Mouse (Mus musculus): ENCODE data around the gene Wdr75.

Gene Wdr75

DNA sequence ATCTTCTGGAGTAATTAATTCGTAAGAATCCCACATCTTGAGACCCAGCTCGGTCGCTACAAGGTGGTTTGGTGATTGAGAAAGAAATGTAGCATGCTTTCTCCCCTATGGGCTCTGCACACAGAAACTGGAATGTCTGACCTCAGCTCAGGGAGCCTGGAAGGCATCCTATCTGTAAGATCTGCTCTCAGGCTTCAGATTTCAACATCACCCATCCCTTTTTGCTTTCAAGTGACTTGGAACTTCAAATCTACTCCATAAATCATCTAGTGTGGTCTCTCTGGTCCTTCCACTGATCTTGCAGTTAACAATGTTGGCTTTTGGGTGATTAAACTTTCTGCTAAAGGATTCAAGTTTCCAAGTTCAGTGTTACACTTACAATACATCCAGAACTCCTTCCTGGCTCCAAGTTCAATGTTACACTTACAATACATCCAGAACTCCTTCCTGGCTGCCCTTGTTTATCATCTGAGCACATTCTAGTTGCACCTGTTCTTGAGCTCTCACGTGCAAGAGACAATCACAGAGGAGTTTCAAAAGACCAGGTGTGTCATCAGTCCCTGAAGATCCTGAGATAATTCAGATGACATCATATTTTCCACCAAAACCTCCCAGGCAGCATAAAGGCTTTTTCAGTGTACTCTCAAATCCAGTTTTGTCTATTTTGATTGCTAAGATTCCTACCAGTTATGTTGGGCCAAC lies 40.5 kb downstream of the Wdr75 start:
- no peak for DNase-seq (ENCODE audit: low read depth in 1 of 2, low spot score in 2 of 2)

DNA sequence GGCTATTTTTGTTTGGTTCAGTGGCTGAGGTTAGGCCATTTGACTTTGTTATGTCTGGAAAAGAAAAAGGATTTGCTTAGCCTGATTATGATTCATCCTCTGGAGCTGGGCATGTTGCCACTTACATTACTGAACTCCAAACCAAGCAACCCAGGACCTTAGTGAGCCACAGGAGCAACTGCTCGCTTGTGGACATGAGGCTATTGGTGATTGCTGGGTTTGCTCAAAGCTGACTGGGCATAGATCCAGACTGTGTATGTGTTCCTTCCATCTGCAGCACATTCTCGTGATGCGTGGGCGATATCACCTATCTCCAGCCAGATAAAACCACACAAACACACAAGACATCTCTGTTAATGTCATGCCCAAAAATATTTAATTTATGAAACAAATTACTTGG lies 42.8 kb downstream of the Wdr75 start:
- no peak for DNase-seq (ENCODE audit: low read depth in 1 of 2, low spot score in 2 of 2)

DNA sequence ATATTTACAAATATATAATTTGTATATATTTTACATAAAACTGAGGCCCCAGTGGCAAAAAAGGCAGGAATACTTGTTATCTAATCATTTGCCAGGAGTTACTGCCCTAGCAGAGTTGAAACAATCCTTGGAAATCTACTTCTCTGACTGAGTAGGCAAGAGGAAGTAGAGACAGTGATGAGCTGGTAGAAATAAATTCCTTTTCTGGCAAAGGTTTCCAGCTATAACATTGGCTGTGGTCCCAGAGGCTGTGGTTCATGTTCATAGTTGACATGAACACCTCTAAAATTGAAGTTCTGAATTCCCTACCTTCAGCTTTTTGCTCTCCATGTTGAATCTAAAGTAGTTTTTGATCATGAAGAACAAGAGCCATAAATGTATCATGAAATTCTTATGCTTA lies 43.3 kb downstream of the Wdr75 start:
- no peak for DNase-seq (ENCODE audit: low read depth in 1 of 2, low spot score in 2 of 2)

DNA sequence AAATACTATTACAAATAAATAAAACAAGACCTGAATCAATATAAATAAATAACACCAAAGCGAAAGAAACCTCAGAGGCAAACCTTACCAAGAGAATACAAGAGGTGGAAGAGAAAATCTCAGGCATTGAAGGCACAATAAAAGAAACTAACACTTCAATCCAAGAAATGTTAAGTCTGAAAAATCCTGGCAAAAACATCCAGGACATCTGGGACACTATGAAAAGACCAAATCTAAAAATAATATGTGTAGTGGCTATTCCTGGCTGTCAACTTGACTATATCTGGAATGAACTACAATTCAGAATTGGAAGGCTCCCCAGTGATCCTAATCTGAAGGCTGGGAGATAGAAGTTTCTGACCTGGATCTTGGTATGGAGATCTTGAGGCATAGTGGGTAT lies 50.5 kb downstream of the Wdr75 start:
- no peak for DNase-seq (ENCODE audit: low read depth in 1 of 2, low spot score in 2 of 2)

DNA sequence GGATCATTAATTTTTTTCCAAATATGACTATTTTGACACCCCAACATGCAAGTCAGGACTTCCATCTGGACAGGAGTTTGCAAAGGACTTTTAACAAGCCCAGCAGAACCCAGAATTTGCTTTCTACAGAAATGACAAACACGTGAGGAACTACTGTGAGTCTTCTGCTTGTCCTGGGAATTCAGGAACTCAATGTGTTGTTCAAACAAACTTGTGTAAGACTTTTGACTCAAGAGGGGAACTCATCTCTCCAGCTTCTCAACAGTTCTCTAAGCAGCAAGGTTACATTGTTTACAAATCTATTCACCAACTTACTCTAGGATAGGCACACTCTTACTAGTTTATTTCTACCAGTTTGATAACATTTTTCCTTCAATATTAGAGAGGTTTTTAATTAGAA lies 63.1 kb downstream of the Wdr75 start:
- DNase-seq (ENCODE audit: low read depth in 1 of 2, low spot score in 2 of 2): no peak

DNA sequence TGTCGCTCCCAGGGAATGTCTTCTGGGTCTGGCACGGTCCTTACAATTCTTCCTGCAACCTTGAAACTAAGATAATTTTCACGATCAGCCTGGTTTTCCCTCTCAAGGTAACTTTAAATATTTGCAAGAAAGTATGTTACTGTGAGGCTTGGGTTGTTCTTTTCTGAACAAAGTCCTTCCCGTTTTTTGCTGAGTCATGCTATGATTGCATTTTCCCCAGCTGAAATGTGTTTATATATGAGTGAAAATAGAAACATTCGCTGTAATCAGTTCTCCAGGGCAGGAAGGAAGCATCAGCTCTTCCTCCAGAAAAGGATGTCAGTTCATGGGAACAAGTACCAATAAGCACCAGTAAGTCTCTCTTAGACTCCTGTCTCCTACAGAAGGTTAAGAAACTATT lies 65.4 kb downstream of the Wdr75 start:
- DNase-seq (ENCODE audit: low read depth in 1 of 2, low spot score in 2 of 2): no peak

DNA sequence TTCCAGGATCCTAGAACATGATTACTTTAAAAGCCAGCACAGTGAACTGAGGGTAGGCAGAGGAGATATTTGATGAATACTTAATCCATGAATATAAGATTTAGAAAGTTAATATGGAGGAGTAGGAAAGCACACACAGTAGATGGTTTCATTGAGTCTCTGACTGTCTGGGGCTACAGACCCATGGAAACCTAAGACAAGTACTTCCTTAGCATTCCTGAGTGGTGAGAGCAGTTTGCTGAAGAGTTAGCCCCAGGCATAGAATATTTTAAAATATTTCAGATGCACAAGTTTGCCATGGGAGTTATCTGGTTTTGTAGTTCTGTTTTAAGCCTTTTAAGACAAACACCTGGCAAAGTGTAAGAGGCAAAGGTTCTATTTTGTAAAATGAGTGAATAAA lies 66.2 kb downstream of the Wdr75 start:
- DNase-seq (ENCODE audit: low read depth in 1 of 2, low spot score in 2 of 2): no peak

DNA sequence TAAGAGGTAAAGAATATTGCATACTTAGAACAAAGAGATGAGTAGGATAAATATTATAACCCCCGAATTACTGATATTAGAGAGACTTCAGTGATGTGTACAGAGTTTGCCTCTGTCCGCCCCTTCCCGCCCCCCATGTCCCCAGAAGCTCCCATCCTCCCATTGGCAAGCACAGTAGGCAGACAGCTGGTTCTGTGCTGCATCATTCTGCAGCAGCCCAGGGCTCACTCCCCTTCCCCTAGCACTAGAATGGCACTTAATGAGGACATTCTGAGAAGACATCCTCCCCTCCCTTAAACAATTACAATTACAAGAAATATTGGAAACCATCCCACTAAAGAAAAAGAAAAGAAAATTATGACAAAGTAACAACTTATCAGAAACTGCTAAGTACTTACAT lies 68.7 kb downstream of the Wdr75 start:
- no peak for DNase-seq (ENCODE audit: low read depth in 1 of 2, low spot score in 2 of 2)

DNA sequence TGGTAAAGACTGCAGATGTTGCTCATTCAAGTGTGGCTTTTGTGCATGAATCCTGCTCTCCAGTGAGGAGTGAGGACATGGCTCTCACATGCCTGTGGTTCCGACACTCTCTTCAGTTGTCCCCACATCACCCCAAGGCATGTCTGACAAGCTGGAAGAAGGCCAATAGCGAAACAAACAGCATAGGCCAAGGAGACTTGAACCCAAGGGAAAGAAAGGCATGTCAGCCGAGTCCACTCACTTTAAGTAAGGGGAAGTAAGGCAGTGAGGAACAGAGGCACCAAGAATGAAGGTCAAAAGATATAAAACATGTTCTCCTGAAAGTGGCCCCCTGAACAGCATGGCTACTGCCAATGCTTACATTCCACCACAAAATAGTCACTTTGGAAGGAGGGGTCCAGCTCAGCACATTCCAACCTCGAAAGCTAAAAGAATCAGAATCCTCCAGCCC lies 69.6 kb downstream of the Wdr75 start:
- DNase-seq (ENCODE audit: low read depth in 1 of 2, low spot score in 2 of 2): no peak

DNA sequence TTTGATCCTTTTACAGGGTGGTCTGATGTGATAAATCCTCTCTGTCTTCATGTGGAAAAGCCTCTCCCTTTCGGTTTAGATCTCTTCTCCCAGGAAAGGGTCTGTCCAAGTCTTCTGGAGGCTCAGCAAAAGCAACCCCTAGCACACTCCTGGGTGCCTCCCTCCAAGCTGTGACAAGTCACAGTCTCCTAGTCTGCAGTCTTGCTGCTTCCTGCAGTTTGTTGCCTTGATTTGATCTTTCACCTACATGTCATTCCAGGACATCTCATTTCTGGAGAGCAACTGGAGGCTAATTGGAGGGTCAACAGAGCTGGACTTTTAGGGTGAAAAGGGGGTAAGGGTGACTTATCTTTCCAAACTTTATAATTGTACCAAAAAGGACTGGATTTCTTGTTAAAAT lies 70.3 kb downstream of the Wdr75 start:
- no peak for DNase-seq (ENCODE audit: low read depth in 1 of 2, low spot score in 2 of 2)

DNA sequence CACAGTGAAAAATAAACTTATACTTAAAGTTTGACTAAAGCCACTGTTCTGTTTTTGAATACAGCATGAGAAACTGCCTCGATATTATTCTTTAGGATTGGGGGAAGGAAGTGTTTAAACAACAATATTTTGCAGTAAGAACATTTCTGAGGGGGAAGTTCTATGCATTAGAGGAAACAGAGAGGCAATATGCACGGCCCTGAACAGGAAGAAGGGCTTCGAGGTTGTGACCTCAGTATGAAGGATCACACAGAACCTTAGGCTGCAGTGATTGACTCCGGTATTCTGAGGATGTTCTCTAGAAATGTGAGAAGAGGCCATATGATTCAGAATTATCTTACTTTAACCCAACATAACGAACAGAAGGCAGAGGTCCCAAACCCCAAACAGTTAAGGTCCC lies 70.8 kb downstream of the Wdr75 start:
- DNase-seq (ENCODE audit: low read depth in 1 of 2, low spot score in 2 of 2): no peak

DNA sequence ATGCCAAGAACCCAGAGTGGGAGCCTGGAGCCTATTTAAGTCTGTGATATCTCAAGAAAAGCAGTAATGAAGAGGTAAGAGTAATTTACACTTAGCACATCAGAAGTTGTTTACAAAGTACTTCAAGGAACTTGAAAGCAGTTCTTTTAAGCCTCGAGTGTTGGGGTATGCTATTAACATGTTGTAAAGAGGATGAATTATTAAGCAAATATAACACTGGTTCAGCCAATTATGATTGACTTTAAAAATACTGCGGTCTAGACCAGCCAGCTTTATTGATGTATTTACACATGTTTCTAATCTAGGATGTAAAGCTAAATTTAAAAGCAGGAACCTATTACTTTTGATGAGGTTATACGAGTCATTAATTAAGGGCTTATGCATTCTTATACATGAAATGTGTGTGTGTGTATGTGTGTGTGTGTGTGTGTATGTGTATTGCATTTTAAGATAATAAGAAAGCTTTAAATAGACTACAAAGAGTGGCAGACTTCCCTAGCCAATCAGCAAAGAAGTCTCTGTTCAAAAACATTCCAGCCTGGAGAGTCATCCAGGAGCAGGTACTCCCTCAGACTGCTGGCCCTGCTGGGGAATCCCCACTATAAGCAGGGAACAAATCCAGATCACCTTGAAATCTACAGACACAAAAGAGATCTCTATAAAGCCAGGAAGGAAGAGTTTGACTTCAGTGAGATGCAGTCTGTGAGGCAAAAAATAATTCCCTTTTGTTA lies 71.5 kb downstream of the Wdr75 start:
- no peak for DNase-seq (ENCODE audit: low read depth in 1 of 2, low spot score in 2 of 2)

DNA sequence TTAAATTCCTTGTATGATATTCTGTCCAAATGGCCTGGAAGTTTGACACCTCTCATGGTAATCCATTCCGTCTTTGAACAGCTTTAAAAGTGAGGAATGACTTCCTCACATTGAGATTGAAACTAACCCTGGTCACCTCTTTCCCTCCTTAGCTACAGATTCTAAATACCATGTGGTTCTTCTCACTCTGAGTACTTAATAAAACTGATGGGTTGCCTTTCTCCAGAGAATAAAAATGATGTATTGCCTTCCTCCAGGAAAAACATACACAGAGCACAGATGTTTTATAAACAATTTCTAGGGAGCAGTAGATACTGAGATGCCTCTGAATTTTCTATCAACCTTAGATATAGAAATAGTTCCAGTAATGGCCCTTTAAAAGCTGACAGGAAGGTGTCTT lies 73.1 kb downstream of the Wdr75 start:
- no peak for DNase-seq (ENCODE audit: low read depth in 1 of 2, low spot score in 2 of 2)

DNA sequence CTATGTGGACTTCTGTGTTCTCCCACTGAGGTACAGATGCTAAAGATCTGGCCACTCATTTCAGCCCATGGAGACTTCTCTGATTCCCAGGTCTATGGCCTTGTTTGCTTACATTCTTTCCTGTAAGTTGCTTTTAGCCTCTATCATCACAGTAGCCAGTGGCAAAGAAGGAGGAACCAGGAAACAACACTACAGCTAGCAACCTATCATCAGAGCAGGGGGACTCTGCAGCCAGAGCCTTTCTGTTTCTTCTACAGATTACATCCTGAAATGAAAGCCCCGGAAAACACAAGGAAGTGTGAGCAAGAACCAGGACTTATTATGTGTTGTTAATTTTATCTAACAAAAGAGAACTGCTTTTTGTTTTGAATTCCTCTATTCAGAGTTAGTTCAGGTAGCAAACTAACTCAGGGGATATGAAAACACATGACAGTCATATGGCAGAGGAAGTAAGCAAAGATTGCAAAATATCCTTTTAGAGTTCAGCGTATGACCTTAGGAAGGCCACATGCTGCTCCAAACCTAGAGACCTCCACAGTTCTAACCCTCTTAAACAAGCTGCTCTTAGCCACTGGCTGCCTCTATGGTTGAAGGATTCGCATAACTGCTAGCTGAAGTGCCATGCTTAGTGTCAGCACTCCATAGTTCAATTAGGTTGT lies 73.6 kb downstream of the Wdr75 start:
- no peak for DNase-seq (ENCODE audit: low read depth in 1 of 2, low spot score in 2 of 2)

Data from monocyte, adult 2 months (primary cell).